Mouse (Mus musculus) ES-E14 (cell line): ENCODE measurements around the gene Nuak1. TPM values are rescaled to one million over a fixed set of nuclear protein-coding genes. Genes with fewer than 3 reads are reported as not detected.

ENCODE experiments used
- DNase-seq: peaks from one replicate; pipeline ENCODE4 v3.0.0-alpha.2; 2013; ENCODE audit warnings: low read depth, low spot score
- H3K27ac ChIP-seq: 2 replicates; pipeline ENCODE4 v1.5.1; 2012; ENCODE audit warnings: low read depth, mild to moderate bottlenecking, low read length, moderate library complexity, mixed read lengths; ENCODE audit not compliant: poor library complexity, insufficient read depth, severe bottlenecking
- H3K36me3 ChIP-seq: 2 replicates; pipeline ENCODE4 v1.6.1; 2012; ENCODE audit warnings: mild to moderate bottlenecking, low read length, moderate library complexity, mixed read lengths; ENCODE audit not compliant: control insufficient read depth, poor library complexity, insufficient read depth, severe bottlenecking
- H3K4me1 ChIP-seq, 2 experiments: fragments of 150-350 bp in 1 of 2; sonication (generic) in 1 of 2; 2 replicates each; pipeline ENCODE4 v1.6.1; 2012; ENCODE audit warnings: low read length in 2 of 2, mild to moderate bottlenecking in 1 of 2, mixed read lengths in 1 of 2; ENCODE audit not compliant: control insufficient read depth in 2 of 2, insufficient read depth in 2 of 2, poor library complexity in 1 of 2
- H3K4me3 ChIP-seq, 2 experiments: fragments of 150-350 bp in 1 of 2; sonication (generic) in 1 of 2; 2 replicates each; pipeline ENCODE4 v1.5.1; 2012; ENCODE audit warnings: low read length in 2 of 2, low read depth in 1 of 2, mild to moderate bottlenecking in 1 of 2, mixed read lengths in 1 of 2; ENCODE audit not compliant: insufficient read depth in 1 of 2, poor library complexity in 1 of 2, severe bottlenecking in 1 of 2
- H3K9ac ChIP-seq: 2 replicates; pipeline ENCODE4 v1.6.1; 2012; ENCODE audit warnings: low read depth, mild to moderate bottlenecking, low read length, mixed read lengths; ENCODE audit not compliant: poor library complexity, insufficient read depth, severe bottlenecking
- H3K9me3 ChIP-seq: fragments of 150-350 bp; sonication (generic); 2 replicates; pipeline ENCODE4 v1.6.1; 2012; ENCODE audit warnings: low read depth, mild to moderate bottlenecking, low read length; ENCODE audit not compliant: control insufficient read depth, insufficient read depth
- CHD2 ChIP-seq: IDR thresholded peaks from 2 replicates; pipeline ENCODE4 v1.6.1; 2014; ENCODE audit warnings: mild to moderate bottlenecking, low read depth, low read length, inconsistent platforms
- HCFC1 ChIP-seq: IDR thresholded peaks from 2 replicates; pipeline ENCODE4 v1.6.1; 2012; ENCODE audit warnings: low read length, inconsistent platforms, borderline replicate concordance; ENCODE audit not compliant: insufficient read depth
- MAFK ChIP-seq: IDR thresholded peaks from 2 replicates; pipeline ENCODE4 v1.6.1; 2014; ENCODE audit warnings: mild to moderate bottlenecking, low read depth, low read length, inconsistent platforms; ENCODE audit not compliant: insufficient read depth
- ZC3H11A ChIP-seq: IDR thresholded peaks from 2 replicates; pipeline ENCODE4 v1.6.1; 2012; ENCODE audit warnings: low read depth, mild to moderate bottlenecking, inconsistent platforms, low read length, borderline replicate concordance
- ZNF384 ChIP-seq: IDR thresholded peaks from 2 replicates; pipeline ENCODE4 v1.6.1; 2012; ENCODE audit warnings: low read depth, low read length, inconsistent platforms
- in situ Hi-C, 2 experiments: fragments of 600-800 bp; cut with MboI; formaldehyde crosslinking; loops; one replicate each; pipeline ENCODE4 v1.15.1; 2025; ENCODE audit warnings: low sequenced_read_pairs in 2 of 2, inconsistent platforms in 1 of 2; ENCODE audit not compliant: unreplicated experiment in 2 of 2
- total RNA-seq: library from RNA; depleted of rRNA; stranded (reverse); fragments of 300-350 nt; gene quantifications from 2 replicates; pipeline ENCODE4 v1.2.3, GENCODE M21; 2012

Nuak1 gene
- total RNA-seq, 1 experiment: 15.1 TPM

DNA sequence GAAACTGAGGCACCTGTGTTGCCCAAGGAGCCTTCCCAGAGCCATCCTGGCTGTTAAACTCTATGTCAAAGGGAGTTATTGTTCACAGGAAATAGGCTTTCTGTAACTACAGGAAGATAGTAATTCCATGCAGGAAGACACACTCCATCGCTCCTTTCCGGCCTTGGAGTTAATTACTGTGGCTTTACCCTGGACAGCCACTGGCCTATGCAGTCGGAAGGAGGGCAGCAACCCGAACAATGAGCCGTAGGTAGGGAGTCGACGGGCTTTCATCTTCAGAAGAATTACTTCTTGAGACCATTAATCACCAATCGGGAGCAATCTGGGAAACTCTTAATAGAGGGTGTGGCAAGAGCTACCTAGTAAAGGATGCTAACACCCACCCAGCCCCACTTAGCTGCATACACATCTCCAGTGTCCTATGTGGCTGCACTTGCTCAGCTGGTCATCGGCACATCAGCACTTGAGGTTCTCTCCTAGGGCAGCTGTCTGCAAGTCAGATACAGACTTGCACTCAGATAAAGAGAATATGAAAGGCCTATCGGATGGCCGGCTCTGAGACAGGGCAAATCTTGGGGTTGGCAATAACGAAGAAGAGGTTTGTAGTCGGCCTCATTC is 53.7 kb downstream of the Nuak1 start:
- no peak overlapping the region for H3K4me3 ChIP-seq
- no peak overlapping the region for H3K27ac ChIP-seq
- TF ChIP-seq MAFK (no peak), CHD2 (no peak), ZNF384 (no peak), ZC3H11A (no peak), HCFC1 (no peak)
- DNase-seq: no peak
- peaks cover 18 to 40% of the 10 kb centered on the region in 2 experiments for H3K4me1 ChIP-seq
- no peaks in the 10 kb centered on the region for H3K9me3 ChIP-seq
- H3K9ac ChIP-seq: no peak overlapping the region
- H3K36me3 ChIP-seq: no peaks in the 10 kb centered on the region
- in situ Hi-C loops: no loop called here

- no peak for TF ChIP-seq CHD2
- TF ChIP-seq HCFC1: no peak
- TF ChIP-seq ZC3H11A: no peak
- TF ChIP-seq ZNF384: no peak
- TF ChIP-seq MAFK: no peak
- H3K4me1 ChIP-seq: peaks cover 18 to 40% of the 10 kb centered on the region in 2 experiments
- H3K4me3 ChIP-seq: no peak overlapping the region
- no peak overlapping the region for H3K27ac ChIP-seq
- DNase-seq: no peak
- in situ Hi-C loops: no loop called here
- no peaks in the 10 kb centered on the region for H3K9me3 ChIP-seq
- H3K9ac ChIP-seq: no peak overlapping the region
- H3K36me3 ChIP-seq: no peaks in the 10 kb centered on the region
Measured at GRCm38 (mm10) chr10:84386214-84386613, 54.2 kb downstream of the Nuak1 start.

DNA sequence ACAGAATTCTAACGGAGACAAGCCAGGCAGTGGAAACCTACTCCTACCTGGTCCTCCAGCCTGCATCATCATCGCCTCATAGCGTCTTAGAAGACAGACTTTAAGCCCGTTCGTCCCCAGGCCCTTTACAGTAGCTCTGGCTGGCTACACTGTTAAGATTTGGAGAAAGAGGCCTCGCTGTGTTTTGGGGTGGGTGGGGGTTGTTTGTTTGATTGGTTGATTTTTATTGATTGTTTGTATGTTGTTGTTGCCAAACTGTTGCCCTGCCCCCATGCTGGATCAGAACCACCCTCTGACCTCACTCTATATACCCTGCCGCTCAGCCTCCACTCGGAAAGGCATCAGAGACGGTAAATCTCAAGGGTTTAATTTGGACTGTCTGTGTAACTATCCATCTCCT is 55.6 kb downstream of the Nuak1 start:
- in situ Hi-C loops: no loop called here
- Histone ChIP-seq H3K36me3 (no peaks in the 10 kb centered on the region), H3K9me3 (no peaks in the 10 kb centered on the region), H3K4me1 (peaks cover 18 to 40% of the 10 kb centered on the region in 2 experiments), H3K9ac (no peak overlapping the region), H3K4me3 (no peak overlapping the region), H3K27ac (no peak overlapping the region)
- DNase-seq: no peak
- TF ChIP-seq ZNF384: no peak
- no peak for TF ChIP-seq MAFK
- no peak for TF ChIP-seq HCFC1
- no peak for TF ChIP-seq CHD2
- no peak for TF ChIP-seq ZC3H11A

DNA sequence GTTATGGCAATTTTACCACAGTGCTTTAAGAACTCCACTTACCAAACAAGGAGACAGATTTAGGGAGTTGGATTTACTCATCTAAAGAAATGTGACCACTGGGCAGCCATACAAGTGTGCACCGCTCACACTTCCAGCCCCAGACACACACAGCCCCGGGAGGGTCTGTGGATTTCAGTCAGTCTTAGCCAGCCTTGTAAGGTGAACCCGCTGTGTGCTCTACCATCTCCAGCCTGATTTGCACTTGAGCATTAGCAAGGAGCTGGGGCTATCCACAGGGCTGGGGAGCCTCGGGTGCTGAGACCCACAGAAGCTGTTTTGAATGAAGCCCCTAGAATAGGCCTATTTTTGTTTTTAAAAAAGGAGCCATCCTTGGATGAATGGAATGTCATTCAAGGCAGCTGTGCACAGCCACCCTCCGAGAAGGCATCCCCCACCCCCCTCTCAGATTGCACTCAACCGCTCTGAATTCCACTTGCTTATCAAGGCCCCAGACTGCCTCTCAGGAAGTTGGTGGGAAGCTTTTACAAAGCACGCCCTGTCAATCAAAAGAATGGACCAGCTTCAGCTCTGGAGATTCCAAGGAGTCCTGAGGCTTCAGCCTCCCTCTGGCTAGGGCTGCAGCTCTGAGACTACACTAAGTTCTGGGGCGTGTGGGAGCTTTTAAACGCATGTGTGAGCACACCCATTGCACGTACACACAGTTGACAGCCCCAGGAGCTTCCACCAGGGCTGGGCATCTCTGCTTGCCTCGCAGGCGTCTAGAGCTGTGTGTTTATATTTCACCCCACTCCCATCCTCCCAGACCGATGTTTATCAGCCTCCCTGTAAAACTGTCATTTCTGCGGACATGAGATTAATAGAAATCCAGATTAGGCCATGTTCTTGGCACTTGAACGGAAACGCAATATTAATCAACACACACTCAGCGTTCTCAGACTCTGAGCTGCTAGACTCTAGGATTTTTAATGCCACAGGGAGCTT is 57.2 kb downstream of the Nuak1 start:
- Histone ChIP-seq H3K9me3 (no peaks in the 10 kb centered on the region), H3K36me3 (no peaks in the 10 kb centered on the region), H3K9ac (no peak overlapping the region), H3K27ac (peak overlapping the region; percentile 44; the same call in 1 of the 2 replicates), H3K4me1 (peaks cover 18 to 29% of the 10 kb centered on the region in 2 experiments), H3K4me3 (no peak overlapping the region)
- DNase-seq: peak; percentile 37
- in situ Hi-C loops: no loop called here
- TF ChIP-seq MAFK (no peak), ZC3H11A (no peak), ZNF384 (no peak), CHD2 (no peak), HCFC1 (no peak)
